Mouse (Mus musculus) heart, embryonic 14.5 days (tissue): ENCODE measurements around the gene Car5a. TPM values are rescaled to one million over a fixed set of nuclear protein-coding genes. Genes with fewer than 3 reads are reported as not detected.

Experiments used
- ATAC-seq: fragments of 200-750 bp; cut with Nextera tagmentation; 2 replicates; pipeline ENCODE4 v1.8.0; 2017; ENCODE audit warnings: low read depth, moderate TSS enrichment; ENCODE audit not compliant: insufficient number of reproducible peaks, insufficient read depth, low FRiP score
- H3K27ac ChIP-seq, 2 experiments: fragments of 200-500 bp in 1 of 2; fragments of 300-500 bp in 1 of 2; sonication (generic) in 1 of 2; replicated peaks in 1 of 2; 2 replicates each; pipeline ENCODE4 v1.5.1; 2012 to 2014; ENCODE audit warnings: low read depth in 2 of 2, low read length in 2 of 2, control low read depth in 1 of 2, mild to moderate bottlenecking in 1 of 2, mixed read lengths in 1 of 2; ENCODE audit not compliant: control insufficient read depth in 1 of 2, insufficient read depth in 1 of 2
- H3K27me3 ChIP-seq: fragments of 300-500 bp; sonication (generic); 2 replicates; pipeline ENCODE4 v1.6.1; 2014; ENCODE audit warnings: mild to moderate bottlenecking, low read length, control low read depth; ENCODE audit not compliant: control insufficient read depth, insufficient read depth
- H3K36me3 ChIP-seq: fragments of 300-500 bp; sonication (generic); 2 replicates; pipeline ENCODE4 v1.6.1; 2014; ENCODE audit warnings: mild to moderate bottlenecking, control low read depth, low read length, mixed read lengths; ENCODE audit not compliant: control insufficient read depth, insufficient read depth
- H3K4me1 ChIP-seq, 2 experiments: fragments of 200-500 bp in 1 of 2; fragments of 300-500 bp in 1 of 2; sonication (generic) in 1 of 2; 2 replicates each; pipeline ENCODE4 v1.6.1; 2012 to 2014; ENCODE audit warnings: low read length in 2 of 2, control low read depth in 1 of 2, mixed read lengths in 1 of 2; ENCODE audit not compliant: control insufficient read depth in 2 of 2, insufficient read depth in 2 of 2
- H3K4me2 ChIP-seq: fragments of 300-500 bp; sonication (generic); 2 replicates; pipeline ENCODE4 v1.6.1; 2014; ENCODE audit warnings: mild to moderate bottlenecking, low read length
- H3K4me3 ChIP-seq, 2 experiments: fragments of 200-500 bp in 1 of 2; fragments of 300-500 bp in 1 of 2; sonication (generic) in 1 of 2; 2 replicates each; pipeline ENCODE4 v1.5.1; 2012 to 2014; ENCODE audit warnings: low read length in 2 of 2, mild to moderate bottlenecking in 2 of 2, control low read depth in 1 of 2, low read depth in 1 of 2, moderate library complexity in 1 of 2; ENCODE audit not compliant: control insufficient read depth in 1 of 2, insufficient read depth in 1 of 2
- H3K9ac ChIP-seq: fragments of 300-500 bp; sonication (generic); 2 replicates; pipeline ENCODE4 v1.6.1; 2014; ENCODE audit warnings: mild to moderate bottlenecking, low read length
- H3K9me3 ChIP-seq: fragments of 300-500 bp; sonication (generic); 2 replicates; pipeline ENCODE4 v1.6.1; 2016; ENCODE audit warnings: low read length, control low read depth; ENCODE audit not compliant: control insufficient read depth
- WGBS: fragments of 180-500 bp; shearing (Covaris S2); extraction: QIAGEN DNeasy Blood & Tissue Kit; methylation state at CpG from one replicate; pipeline ENCODE4 v1.1.7; 2014; 5-methylcytosine and 5-hydroxymethylcytosine counted together
- polyA plus RNA-seq: library from polyadenylated mRNA; unstranded; fragments of >200 nt; fragmentation: Nextera tagmentation; extraction: Ambion mirVana; gene quantifications from 2 replicates; pipeline ENCODE4 v1.2.1, GENCODE M21; 2014

The Car5a gene
- polyA plus RNA-seq, 1 experiment from 2014 or later, result not detected

DNA sequence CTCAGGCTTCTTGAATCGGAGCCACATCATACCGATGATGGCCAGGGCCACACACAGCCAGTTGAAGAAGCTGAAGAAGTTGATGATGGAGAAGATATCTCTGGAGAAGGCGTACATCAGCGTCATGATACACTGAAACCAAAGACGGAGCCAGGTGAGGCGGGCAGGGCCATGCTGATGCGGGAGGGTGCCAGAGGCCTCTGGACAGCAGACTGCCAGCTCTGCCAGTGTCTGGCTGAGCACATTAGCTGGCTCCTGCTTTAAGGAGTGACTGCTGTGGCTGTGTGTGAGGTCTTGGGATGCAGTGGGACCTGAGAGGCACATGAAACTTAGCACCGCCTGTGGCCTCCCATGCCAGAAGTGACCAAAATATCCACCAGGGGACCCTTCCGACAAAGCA, 59.7 kb downstream of the Car5a start:
- Histone ChIP-seq H3K36me3 (peaks cover 67% of the 10 kb centered on the region), H3K9ac (no peak overlapping the region), H3K4me3 (no peak overlapping the region), H3K27ac (no peak overlapping the region), H3K4me1 (peaks cover 13 to 19% of the 10 kb centered on the region in 2 experiments), H3K4me2 (no peak overlapping the region), H3K27me3 (no peaks in the 10 kb centered on the region), H3K9me3 (no peaks in the 10 kb centered on the region)
- WGBS, result 90% methylated on average over 9 of the region's 9 CpGs
- ATAC-seq, result no peak

DNA sequence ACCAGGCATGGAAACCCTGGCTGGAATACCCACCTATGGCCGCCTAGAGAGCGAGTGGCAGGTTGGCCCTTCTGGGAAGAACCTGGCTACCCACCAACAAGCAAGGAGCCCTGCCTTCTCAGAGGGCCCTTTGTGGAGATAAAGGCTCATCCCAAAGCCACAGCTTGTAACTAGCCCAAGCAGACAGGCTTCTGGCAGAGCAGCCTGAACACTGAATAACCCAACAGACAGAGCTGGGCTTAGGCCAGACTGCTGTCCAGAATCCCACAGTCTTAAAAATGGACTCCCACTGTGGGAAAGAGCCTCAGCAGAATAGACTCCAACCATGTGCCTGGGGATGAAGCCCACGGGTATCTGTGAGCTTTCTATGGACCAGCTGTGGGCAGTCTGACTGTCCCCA, 60.5 kb downstream of the Car5a start:
- ATAC-seq, result no peak
- Histone ChIP-seq H3K9me3 (no peaks in the 10 kb centered on the region), H3K4me3 (no peak overlapping the region), H3K4me1 (peaks cover 13 to 19% of the 10 kb centered on the region in 2 experiments), H3K27ac (no peak overlapping the region), H3K27me3 (no peaks in the 10 kb centered on the region), H3K4me2 (no peak overlapping the region), H3K9ac (no peak overlapping the region), H3K36me3 (peaks cover 67% of the 10 kb centered on the region)
- WGBS, result 87% methylated on average over 3 of the region's 3 CpGs

DNA sequence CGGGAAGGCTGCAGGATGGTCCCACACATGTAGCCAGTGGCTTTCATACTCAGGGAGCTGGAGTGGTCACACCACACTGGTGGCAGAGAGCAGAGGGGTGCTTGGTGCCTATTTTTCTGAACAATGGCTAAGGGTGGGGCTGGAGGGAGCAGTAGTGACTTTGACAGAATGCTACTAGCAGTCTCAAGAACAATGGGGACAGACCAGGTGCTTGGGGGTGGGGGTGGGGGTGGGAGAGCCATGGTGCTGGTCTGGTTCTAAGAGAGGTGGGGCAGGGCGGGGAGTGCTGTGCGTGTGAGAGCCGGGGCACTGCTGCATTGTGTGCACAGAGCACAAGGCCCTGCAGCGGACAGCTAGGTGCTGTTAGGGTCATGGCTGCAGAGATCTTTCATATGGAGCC, 62.8 kb downstream of the Car5a start:
- Histone ChIP-seq H3K9ac (no peak overlapping the region), H3K36me3 (peaks cover 51% of the 10 kb centered on the region), H3K4me1 (peaks cover 13 to 19% of the 10 kb centered on the region in 2 experiments), H3K9me3 (no peaks in the 10 kb centered on the region), H3K27me3 (no peaks in the 10 kb centered on the region), H3K4me3 (no peak overlapping the region), H3K4me2 (no peak overlapping the region), H3K27ac (peak overlapping the region in 1 of 2 experiments; percentile 15; a peak in 1 of 4 replicates)
- no peak for ATAC-seq
- WGBS, result 89% methylated on average over 5 of the region's 5 CpGs

DNA sequence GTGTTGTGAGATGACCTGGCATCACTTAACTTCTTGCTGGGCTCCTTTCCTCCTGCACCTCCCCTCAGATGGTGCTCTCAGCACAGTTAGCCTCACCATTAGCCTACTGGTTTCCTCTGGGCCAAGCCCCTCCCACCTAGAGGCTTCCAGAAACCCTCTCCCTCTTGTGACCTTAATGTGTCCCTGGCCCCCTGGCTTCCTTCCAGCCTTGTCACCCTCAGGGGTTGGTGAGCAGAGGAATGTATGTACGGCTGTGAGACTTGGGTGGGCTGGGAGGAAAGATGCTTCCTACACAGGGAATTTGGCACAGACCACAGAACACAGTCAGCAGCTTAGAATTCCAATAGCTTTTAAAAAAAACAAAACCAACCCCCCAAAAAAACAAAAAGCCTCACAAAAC, 63.9 kb downstream of the Car5a start:
- Histone ChIP-seq H3K4me1 (peaks cover 18 to 20% of the 10 kb centered on the region in 2 experiments), H3K36me3 (peaks cover 40% of the 10 kb centered on the region), H3K27me3 (no peaks in the 10 kb centered on the region), H3K27ac (peak overlapping the region; percentile 15 to 31; a peak in 2 of 4 replicates), H3K4me3 (no peak overlapping the region), H3K4me2 (no peak overlapping the region), H3K9me3 (no peaks in the 10 kb centered on the region), H3K9ac (no peak overlapping the region)
- ATAC-seq, result 0 out of 2 replicates have a peak, but pooled peaks have one; percentile 64
- WGBS, result 0% methylated on average over 1 of the region's 1 CpGs

DNA sequence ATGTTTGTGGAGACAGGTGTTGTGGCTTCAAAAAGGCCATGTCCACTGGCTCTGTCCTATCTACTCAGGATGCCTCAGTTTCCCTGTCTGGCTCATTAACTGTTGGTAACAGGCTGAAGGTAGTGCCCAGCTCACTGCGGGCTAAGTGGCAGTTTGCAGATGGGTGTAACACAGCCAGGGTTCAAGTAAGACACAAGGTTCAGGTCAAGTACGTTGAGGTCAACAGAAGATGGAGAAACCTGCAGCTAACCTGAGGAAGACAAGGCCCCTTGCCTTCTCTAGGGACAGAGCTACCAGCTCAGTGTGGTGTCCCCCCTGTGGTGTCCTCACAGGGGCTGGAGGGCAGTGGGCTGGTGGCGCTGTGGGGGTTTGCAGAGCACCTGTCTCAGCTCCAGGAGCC, 65.0 kb downstream of the Car5a start:
- WGBS, result 86% methylated on average over 3 of the region's 3 CpGs
- no peak for ATAC-seq

DNA sequence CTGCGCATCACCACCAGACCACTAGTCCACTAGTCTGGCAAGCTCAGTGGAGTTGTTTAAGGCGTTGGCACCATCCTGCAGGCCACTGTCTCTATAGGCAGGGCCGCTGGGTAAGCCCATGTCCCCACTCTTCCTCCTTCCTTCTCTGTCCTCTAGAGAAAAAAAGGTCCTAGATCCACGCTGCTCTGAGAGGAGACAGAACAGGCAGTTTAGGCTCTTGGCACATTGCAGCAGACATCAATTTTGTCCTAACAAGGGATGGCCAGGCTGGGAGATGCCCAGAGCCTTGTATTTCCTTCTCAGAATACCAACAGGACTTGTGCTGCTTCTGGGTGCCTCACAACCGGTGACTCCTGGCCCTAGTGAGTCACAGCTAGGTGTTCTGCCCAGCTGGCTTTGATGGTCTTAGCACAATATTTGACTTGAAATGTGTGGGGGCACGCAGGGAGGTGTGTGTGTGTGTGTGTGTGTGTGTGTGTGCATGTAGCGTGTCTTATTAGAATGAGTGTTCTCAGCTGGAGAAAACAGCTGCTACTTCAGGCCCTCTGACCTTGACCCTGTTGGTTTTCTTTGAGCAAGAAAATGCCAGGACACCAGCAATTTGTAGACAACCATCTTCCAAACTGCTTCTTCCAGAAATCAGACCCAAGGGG, 66.8 kb downstream of the Car5a start:
- Histone ChIP-seq H3K4me1 (peaks cover 35 to 38% of the 10 kb centered on the region in 2 experiments), H3K36me3 (peaks cover 11% of the 10 kb centered on the region), H3K4me3 (no peak overlapping the region), H3K9ac (no peak overlapping the region), H3K27me3 (no peaks in the 10 kb centered on the region), H3K27ac (no peak overlapping the region), H3K4me2 (no peak overlapping the region), H3K9me3 (no peaks in the 10 kb centered on the region)
- WGBS, result 83% methylated on average over 7 of the region's 7 CpGs
- no peak for ATAC-seq

More for the DNA sequence above, 65.0 kb downstream of the Car5a start:
- peaks cover 29% of the 10 kb centered on the region for H3K36me3 ChIP-seq
- peaks cover 29 to 31% of the 10 kb centered on the region in 2 experiments for H3K4me1 ChIP-seq
- no peak overlapping the region for H3K27ac ChIP-seq
- no peak overlapping the region for H3K4me3 ChIP-seq
- no peaks in the 10 kb centered on the region for H3K9me3 ChIP-seq
- H3K27me3 ChIP-seq, result no peaks in the 10 kb centered on the region
- no peak overlapping the region for H3K4me2 ChIP-seq
- H3K9ac ChIP-seq, result no peak overlapping the region

DNA sequence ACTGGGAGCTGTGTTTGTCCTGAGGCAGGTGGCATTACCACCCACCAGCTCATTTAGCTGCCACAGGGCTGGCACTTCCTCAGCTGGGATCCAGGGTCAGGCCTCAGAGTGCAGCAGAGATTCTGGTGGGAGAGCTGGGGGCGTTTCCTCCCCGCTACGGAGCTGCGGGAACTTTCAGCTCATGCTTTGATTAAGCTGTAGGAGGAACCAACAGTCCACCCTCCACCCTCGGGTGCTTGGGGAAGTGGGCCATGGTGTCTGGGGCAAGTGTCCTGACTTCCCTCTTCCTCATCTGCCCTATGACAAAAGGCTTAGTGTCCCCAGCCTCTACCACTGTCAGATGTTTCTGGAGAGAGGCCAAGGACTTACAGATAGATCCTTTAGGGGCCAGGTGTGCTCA, 67.5 kb downstream of the Car5a start:
- Histone ChIP-seq H3K36me3 (peaks cover 4% of the 10 kb centered on the region), H3K27me3 (no peaks in the 10 kb centered on the region), H3K9me3 (no peaks in the 10 kb centered on the region), H3K4me2 (no peak overlapping the region), H3K9ac (no peak overlapping the region; the same call in 1 of the 2 replicates), H3K4me1 (peaks cover 36 to 42% of the 10 kb centered on the region in 2 experiments), H3K27ac (no peak overlapping the region), H3K4me3 (no peak overlapping the region)
- WGBS, result 55% methylated on average over 5 of the region's 5 CpGs
- ATAC-seq, result no peak
